Mouse (Mus musculus) megakaryocyte, embryonic 14.5 days (primary cell): ENCODE results near the gene Fbxo39.

Experiments
- FLI1 ChIP-seq: IDR thresholded peaks from 2 replicates; pipeline ENCODE4 v1.6.1; 2012; ENCODE audit warnings: low read length, inconsistent platforms, mixed read lengths
- GATA1 ChIP-seq: IDR thresholded peaks from 3 replicates; pipeline ENCODE4 v1.6.1; 2012; ENCODE audit warnings: mixed read lengths, low read length, inconsistent platforms, borderline replicate concordance

- TF ChIP-seq GATA1 (no peak), FLI1 (no peak)
These were observed 27.6 kb upstream of the Fbxo39 start for GRCm38 (mm10) chr11:72286651-72287050.
